Mouse (Mus musculus) brain, embryonic 18.5 days (tissue): ENCODE data around the gene Klhl5.

Experiments used
- DNase-seq: peaks from one replicate; pipeline ENCODE4 v3.0.0-alpha.2; 2012; ENCODE audit warnings: low read depth, low spot score

Gene Klhl5

GRCm38 (mm10) chr5:65106876-65107772 lies at the start of gene Klhl5:
Gene Klhl5 (plus strand): TSS chr5:65107539.
- DNase-seq, result peak; percentile 47

DNA sequence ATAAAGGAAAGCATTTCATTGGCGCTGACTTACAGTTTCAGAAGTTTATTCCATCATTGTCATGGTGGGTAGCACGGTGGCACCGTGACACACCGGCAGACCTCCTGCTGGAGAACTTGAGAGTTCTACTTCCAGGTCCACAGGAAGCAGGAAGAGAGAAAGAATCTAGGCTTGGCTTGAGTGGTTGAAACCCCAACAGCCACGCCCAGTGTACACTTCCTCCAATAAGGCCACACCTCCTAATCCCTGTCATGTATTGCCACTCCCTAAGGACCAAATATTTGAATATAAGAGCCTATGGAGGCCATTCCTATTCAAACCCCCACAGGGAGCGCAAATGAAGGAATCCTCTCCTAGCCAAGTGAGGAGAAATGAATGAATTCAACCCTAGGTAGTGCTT lies 49.7 kb upstream of the Klhl5 start:
- no peak for DNase-seq

DNA sequence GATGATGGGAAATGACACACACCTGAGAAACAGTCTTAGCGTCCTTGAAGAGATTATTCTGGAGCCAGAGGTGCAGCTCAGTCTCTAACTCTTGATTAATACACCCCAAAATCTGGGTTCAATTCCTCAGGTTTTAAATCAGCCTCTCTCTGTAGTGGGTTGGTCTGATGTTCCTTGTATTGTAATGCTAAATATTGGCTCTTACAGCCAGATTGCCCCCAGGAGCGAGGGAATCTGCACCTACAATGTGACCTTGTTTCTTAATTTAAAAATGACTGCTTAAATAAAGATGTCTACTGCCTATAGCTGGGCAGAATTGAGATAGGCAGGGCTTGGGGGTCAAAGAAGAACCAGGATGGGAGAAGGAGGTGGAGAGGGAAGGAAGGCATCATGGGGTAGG lies 47.5 kb upstream of the Klhl5 start:
- no peak for DNase-seq

DNA sequence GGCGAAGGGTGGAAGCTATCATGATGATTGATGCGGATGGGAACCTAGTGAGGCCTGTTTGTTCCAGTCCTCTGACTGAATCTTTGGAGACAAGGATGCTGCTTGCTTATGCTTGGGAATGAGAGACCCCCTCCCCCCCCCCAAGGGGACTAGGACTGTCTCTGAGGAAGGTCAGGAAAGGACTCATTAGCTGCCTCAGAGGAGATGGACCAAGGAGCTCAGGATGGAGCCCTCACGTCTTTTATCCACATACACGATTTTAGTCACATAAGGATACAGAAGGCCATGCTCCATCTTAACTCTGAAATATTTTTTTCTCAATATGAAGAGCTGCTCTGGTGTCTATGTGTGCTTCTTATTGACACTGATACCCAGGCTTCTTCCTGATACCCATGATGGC lies 45.1 kb upstream of the Klhl5 start:
- DNase-seq, result no peak

DNA sequence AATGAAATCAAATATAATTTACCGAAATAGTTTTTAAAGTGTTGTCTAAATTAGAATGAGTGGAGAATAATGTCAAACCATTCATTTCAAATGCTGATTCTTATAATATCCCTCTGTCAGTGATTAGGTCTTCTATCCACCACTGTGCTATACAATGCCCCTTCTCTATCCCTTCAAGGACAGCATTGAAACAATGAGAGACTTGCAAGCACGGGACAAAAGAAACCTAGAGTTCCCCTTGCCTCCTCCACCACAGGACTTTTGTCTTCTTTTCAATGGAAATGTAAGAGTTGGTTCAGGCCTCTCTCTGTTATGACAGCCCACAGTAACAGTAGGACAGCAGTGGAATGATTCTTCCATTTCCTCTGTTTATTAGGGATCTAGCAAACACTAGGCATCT lies 44.1 kb upstream of the Klhl5 start:
- no peak for DNase-seq

GRCm38 (mm10) chr5:65068166-65068565 lies 39.2 kb upstream of the Klhl5 start:
- DNase-seq, result no peak

DNA sequence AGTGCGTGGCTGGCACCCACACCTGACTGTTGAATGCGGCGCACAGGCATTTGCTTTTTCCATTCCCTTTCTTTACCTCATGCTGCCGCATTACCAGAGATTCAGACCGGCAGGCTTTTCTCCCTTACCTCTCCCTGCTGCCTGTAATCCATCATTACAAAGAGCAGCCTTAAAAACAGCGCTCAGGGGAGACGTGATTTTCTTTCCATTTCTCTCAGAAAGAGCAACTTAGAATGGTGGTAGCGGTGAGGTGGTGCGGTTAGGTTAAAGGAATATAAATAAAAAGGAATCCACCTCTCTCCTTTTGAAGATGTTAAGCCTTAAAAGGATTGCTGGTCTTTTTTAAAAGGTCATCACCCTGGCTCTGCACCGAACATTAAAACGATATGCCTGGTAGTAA lies 37.5 kb upstream of the Klhl5 start:
- no peak for DNase-seq

GRCm38 (mm10) chr5:65071689-65072118 lies 35.6 kb upstream of the Klhl5 start:
- DNase-seq, result no peak

GRCm38 (mm10) chr5:65073247-65073646 lies 34.1 kb upstream of the Klhl5 start:
- DNase-seq, result no peak

GRCm38 (mm10) chr5:65074693-65075092 lies 32.6 kb upstream of the Klhl5 start:
- no peak for DNase-seq

DNA sequence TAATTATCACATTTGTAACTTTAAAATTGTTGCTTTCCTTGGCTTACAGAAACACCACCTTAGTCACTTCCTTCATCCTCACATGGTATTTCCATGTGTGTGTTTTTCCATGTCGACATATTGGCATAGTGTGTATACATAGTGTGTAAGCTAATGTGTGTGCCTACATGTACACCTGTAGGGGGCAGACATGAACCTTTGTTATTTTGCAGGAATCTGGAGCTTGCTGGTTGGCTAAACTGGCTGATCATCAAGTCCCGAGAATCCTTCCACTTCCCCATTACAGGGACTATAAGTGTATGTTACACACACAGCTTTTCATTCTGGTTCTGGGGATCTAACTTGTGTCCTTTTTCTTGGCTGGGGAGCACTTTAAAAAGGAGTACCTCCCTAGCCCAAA lies 31.3 kb upstream of the Klhl5 start:
- no peak for DNase-seq

GRCm38 (mm10) chr5:65076748-65077147 lies 30.6 kb upstream of the Klhl5 start:
- no peak for DNase-seq

- DNase-seq, result no peak
Measured at GRCm38 (mm10) chr5:65078081-65078480, 29.3 kb upstream of the Klhl5 start.

GRCm38 (mm10) chr5:65079881-65080280 lies 27.5 kb upstream of the Klhl5 start:
- peak; percentile 30 for DNase-seq

- DNase-seq, result no peak
Measured at GRCm38 (mm10) chr5:65081836-65082235, 25.5 kb upstream of the Klhl5 start.

DNA sequence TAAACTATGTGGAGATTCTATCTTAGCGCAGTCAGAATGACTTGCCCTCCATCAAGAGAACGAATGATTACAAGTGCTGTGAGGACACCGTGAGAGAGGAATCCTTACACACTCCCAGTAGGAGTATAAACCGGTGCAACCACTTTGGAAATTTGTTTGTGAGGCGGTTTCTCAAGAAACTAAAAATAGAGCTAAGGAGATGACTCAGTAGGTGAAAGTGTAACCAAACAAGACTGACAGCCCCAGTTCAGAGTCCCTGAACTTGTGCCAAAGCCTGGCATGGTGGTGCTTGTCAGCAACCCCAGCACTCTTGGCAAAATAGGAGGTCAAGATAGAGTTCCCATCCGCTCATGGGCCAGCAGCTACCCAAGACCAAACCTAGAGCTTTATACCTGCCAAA lies 20.8 kb upstream of the Klhl5 start:
- no peak for DNase-seq

DNA sequence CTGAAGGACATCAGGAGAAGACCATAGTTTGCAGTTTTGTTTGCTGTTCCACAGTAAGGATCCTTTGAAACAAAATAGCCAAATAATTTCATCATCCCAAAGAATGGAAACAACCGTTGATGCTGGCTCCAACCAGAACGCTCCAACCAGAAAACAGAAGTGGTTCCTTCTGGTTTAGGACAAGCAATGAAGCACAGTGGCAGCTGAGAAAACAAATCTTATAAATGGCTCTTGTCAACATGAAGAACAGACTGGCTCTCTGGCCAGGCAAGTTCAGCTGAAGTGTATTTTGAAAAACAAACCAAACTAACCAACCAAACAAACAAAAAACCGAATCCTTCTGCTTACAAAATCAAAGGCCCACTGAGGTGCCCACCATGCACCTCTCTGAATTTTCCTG lies 17.6 kb upstream of the Klhl5 start:
- DNase-seq, result no peak

- no peak for DNase-seq
Measured at GRCm38 (mm10) chr5:65091184-65091858, 16.0 kb upstream of the Klhl5 start.

- DNase-seq, result no peak
Measured at GRCm38 (mm10) chr5:65091921-65092320, 15.4 kb upstream of the Klhl5 start, which contains the start of gene Tmem156. Gene Tmem156 (minus strand): TSS chr5:65092132.

DNA sequence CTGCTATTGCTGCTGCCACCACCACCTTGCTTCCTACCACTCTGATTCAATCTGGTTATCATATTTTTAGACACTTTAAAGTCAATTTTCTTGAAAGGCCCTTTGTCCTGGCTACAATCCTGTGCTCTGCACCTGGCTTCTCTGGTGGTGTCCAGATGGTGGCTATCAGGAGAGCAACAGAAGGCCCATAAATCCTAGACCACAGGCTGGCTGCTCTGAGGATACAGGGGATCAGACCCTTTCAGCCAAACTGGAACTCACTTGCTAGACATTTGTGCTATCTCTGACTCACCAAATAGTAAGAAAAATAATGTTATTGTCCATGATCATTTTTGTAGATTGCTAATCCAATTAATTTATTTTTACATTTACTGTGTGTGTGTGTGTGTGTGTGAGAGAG lies 13.6 kb upstream of the Klhl5 start:
- no peak for DNase-seq

GRCm38 (mm10) chr5:65094902-65095545 lies 12.3 kb upstream of the Klhl5 start:
- no peak for DNase-seq

GRCm38 (mm10) chr5:65096082-65096481 lies 11.3 kb upstream of the Klhl5 start:
- no peak for DNase-seq
